Mouse (Mus musculus): ENCODE data around the gene Ecpas. TPM values are rescaled to one million over a fixed set of nuclear protein-coding genes. Genes with fewer than 3 reads are reported as not detected.

Gene Ecpas
- polyA plus RNA-seq, 1 experiment = 65.2 TPM

- no peak overlapping the region for H3K27ac ChIP-seq (ENCODE audit: insufficient read depth, low read length)
- TF ChIP-seq CTCF (IDR thresholded peaks at IDR 0.05; ENCODE audit: low read depth, low read length) = no peak
- no peak for TF ChIP-seq EP300 (IDR thresholded peaks at IDR 0.05; ENCODE audit: insufficient read depth, low read depth, low read length)
- no peak for TF ChIP-seq POLR2A (IDR thresholded peaks at IDR 0.05; ENCODE audit: insufficient read depth, low read length)
- H3K9ac ChIP-seq (ENCODE audit: low read depth, poor library complexity, severe bottlenecking) = no peak overlapping the region
- no peaks in the 10 kb centered on the region for H3K9me3 ChIP-seq (replicated peaks; ENCODE audit: control insufficient read depth, insufficient read depth, low read length, poor library complexity, severe bottlenecking)
- H3K4me1 ChIP-seq (ENCODE audit: control insufficient read depth, insufficient read depth, low read length) = no peaks in the 10 kb centered on the region
- H3K4me3 ChIP-seq (ENCODE audit: low read depth, low read length) = no peak overlapping the region
- H3K36me3 ChIP-seq (ENCODE audit: control insufficient read depth, insufficient read depth, low read length, poor library complexity, severe bottlenecking) = no peaks in the 10 kb centered on the region
- no peaks in the 10 kb centered on the region for H3K27me3 ChIP-seq (ENCODE audit: control insufficient read depth, insufficient read depth, low read length, poor library complexity, severe bottlenecking)
Measured at GRCm38 (mm10) chr4:58886778-58887177, 25.8 kb downstream of the Ecpas start.

- Histone ChIP-seq H3K9me3 (replicated peaks; ENCODE audit: control insufficient read depth, insufficient read depth, low read length, poor library complexity, severe bottlenecking) (no peaks in the 10 kb centered on the region), H3K27me3 (ENCODE audit: control insufficient read depth, insufficient read depth, low read length, poor library complexity, severe bottlenecking) (no peaks in the 10 kb centered on the region), H3K27ac (ENCODE audit: insufficient read depth, low read length) (no peak overlapping the region), H3K36me3 (ENCODE audit: control insufficient read depth, insufficient read depth, low read length, poor library complexity, severe bottlenecking) (no peaks in the 10 kb centered on the region), H3K9ac (ENCODE audit: low read depth, poor library complexity, severe bottlenecking) (no peak overlapping the region), H3K4me1 (ENCODE audit: control insufficient read depth, insufficient read depth, low read length) (no peaks in the 10 kb centered on the region), H3K4me3 (ENCODE audit: low read depth, low read length) (no peak overlapping the region)
- TF ChIP-seq EP300 (IDR thresholded peaks at IDR 0.05; ENCODE audit: insufficient read depth, low read depth, low read length) (no peak), CTCF (IDR thresholded peaks at IDR 0.05; ENCODE audit: low read depth, low read length) (no peak), POLR2A (IDR thresholded peaks at IDR 0.05; ENCODE audit: insufficient read depth, low read length) (no peak)
Measured at GRCm38 (mm10) chr4:58885341-58885740, 27.2 kb downstream of the Ecpas start.

GRCm38 (mm10) chr4:58883841-58884240, 28.7 kb downstream of the Ecpas start:
- no peak overlapping the region for H3K27ac ChIP-seq (ENCODE audit: insufficient read depth, low read length)
- no peaks in the 10 kb centered on the region for H3K4me1 ChIP-seq (ENCODE audit: control insufficient read depth, insufficient read depth, low read length)
- no peaks in the 10 kb centered on the region for H3K9me3 ChIP-seq (replicated peaks; ENCODE audit: control insufficient read depth, insufficient read depth, low read length, poor library complexity, severe bottlenecking)
- TF ChIP-seq EP300 (IDR thresholded peaks at IDR 0.05; ENCODE audit: insufficient read depth, low read depth, low read length) = no peak
- no peak for TF ChIP-seq CTCF (IDR thresholded peaks at IDR 0.05; ENCODE audit: low read depth, low read length)
- no peak for TF ChIP-seq POLR2A (IDR thresholded peaks at IDR 0.05; ENCODE audit: insufficient read depth, low read length)
- H3K9ac ChIP-seq (ENCODE audit: low read depth, poor library complexity, severe bottlenecking) = no peak overlapping the region
- no peaks in the 10 kb centered on the region for H3K36me3 ChIP-seq (ENCODE audit: control insufficient read depth, insufficient read depth, low read length, poor library complexity, severe bottlenecking)
- no peaks in the 10 kb centered on the region for H3K27me3 ChIP-seq (ENCODE audit: control insufficient read depth, insufficient read depth, low read length, poor library complexity, severe bottlenecking)
- H3K4me3 ChIP-seq (ENCODE audit: low read depth, low read length) = no peak overlapping the region

- H3K4me3 ChIP-seq (ENCODE audit: low read depth, low read length) = no peak overlapping the region
- H3K36me3 ChIP-seq (ENCODE audit: control insufficient read depth, insufficient read depth, low read length, poor library complexity, severe bottlenecking) = no peaks in the 10 kb centered on the region; the same call in none of the 2 replicates
- H3K27ac ChIP-seq (ENCODE audit: insufficient read depth, low read length) = no peak overlapping the region
- TF ChIP-seq POLR2A (IDR thresholded peaks at IDR 0.05; ENCODE audit: insufficient read depth, low read length) (no peak), EP300 (IDR thresholded peaks at IDR 0.05; ENCODE audit: insufficient read depth, low read depth, low read length) (no peak), CTCF (IDR thresholded peaks at IDR 0.05; ENCODE audit: low read depth, low read length) (no peak)
- no peaks in the 10 kb centered on the region for H3K9me3 ChIP-seq (replicated peaks; ENCODE audit: control insufficient read depth, insufficient read depth, low read length, poor library complexity, severe bottlenecking)
- no peaks in the 10 kb centered on the region for H3K4me1 ChIP-seq (ENCODE audit: control insufficient read depth, insufficient read depth, low read length)
- no peaks in the 10 kb centered on the region for H3K27me3 ChIP-seq (ENCODE audit: control insufficient read depth, insufficient read depth, low read length, poor library complexity, severe bottlenecking)
- no peak overlapping the region for H3K9ac ChIP-seq (ENCODE audit: low read depth, poor library complexity, severe bottlenecking)
Measured at GRCm38 (mm10) chr4:58874373-58874772, 38.2 kb downstream of the Ecpas start.

- no peak for TF ChIP-seq CTCF (IDR thresholded peaks at IDR 0.05; ENCODE audit: low read depth, low read length)
- no peak for TF ChIP-seq POLR2A (IDR thresholded peaks at IDR 0.05; ENCODE audit: insufficient read depth, low read length)
- TF ChIP-seq EP300 (IDR thresholded peaks at IDR 0.05; ENCODE audit: insufficient read depth, low read depth, low read length) = no peak
- Histone ChIP-seq H3K9me3 (replicated peaks; ENCODE audit: control insufficient read depth, insufficient read depth, low read length, poor library complexity, severe bottlenecking) (no peaks in the 10 kb centered on the region), H3K9ac (ENCODE audit: low read depth, poor library complexity, severe bottlenecking) (no peak overlapping the region), H3K36me3 (ENCODE audit: control insufficient read depth, insufficient read depth, low read length, poor library complexity, severe bottlenecking) (no peaks in the 10 kb centered on the region; the same call in 1 of the 2 replicates), H3K27me3 (ENCODE audit: control insufficient read depth, insufficient read depth, low read length, poor library complexity, severe bottlenecking) (no peaks in the 10 kb centered on the region), H3K27ac (ENCODE audit: insufficient read depth, low read length) (no peak overlapping the region), H3K4me3 (ENCODE audit: low read depth, low read length) (no peak overlapping the region), H3K4me1 (ENCODE audit: control insufficient read depth, insufficient read depth, low read length) (no peaks in the 10 kb centered on the region)
Measured at GRCm38 (mm10) chr4:58867242-58867641, 45.3 kb downstream of the Ecpas start.

GRCm38 (mm10) chr4:58832908-58833307, 79.6 kb downstream of the Ecpas start:
- Histone ChIP-seq H3K4me1 (ENCODE audit: control insufficient read depth, insufficient read depth, low read length) (no peaks in the 10 kb centered on the region), H3K36me3 (ENCODE audit: control insufficient read depth, insufficient read depth, low read length, poor library complexity, severe bottlenecking) (no peaks in the 10 kb centered on the region), H3K27ac (ENCODE audit: insufficient read depth, low read length) (no peak overlapping the region), H3K4me3 (ENCODE audit: low read depth, low read length) (no peak overlapping the region), H3K27me3 (ENCODE audit: control insufficient read depth, insufficient read depth, low read length, poor library complexity, severe bottlenecking) (no peaks in the 10 kb centered on the region), H3K9me3 (replicated peaks; ENCODE audit: control insufficient read depth, insufficient read depth, low read length, poor library complexity, severe bottlenecking) (no peaks in the 10 kb centered on the region), H3K9ac (ENCODE audit: low read depth, poor library complexity, severe bottlenecking) (no peak overlapping the region)
- TF ChIP-seq CTCF (IDR thresholded peaks at IDR 0.05; ENCODE audit: low read depth, low read length) (no peak), POLR2A (IDR thresholded peaks at IDR 0.05; ENCODE audit: insufficient read depth, low read length) (no peak), EP300 (IDR thresholded peaks at IDR 0.05; ENCODE audit: insufficient read depth, low read depth, low read length) (no peak)
